Mouse (Mus musculus): Measurements from ENCODE around the gene Arrdc2. TPM values are rescaled to one million over a fixed set of nuclear protein-coding genes. Genes with fewer than 3 reads are reported as not detected.
"Not testable (repeated sequence)": the region's sequence is repeated elsewhere in the genome, so short reads cannot be mapped to it uniquely, and the experiment has no call there.

Gene Arrdc2
- total RNA-seq, 2 experiments from 2014 or later = 15.0 to 18.7 TPM

DNA sequence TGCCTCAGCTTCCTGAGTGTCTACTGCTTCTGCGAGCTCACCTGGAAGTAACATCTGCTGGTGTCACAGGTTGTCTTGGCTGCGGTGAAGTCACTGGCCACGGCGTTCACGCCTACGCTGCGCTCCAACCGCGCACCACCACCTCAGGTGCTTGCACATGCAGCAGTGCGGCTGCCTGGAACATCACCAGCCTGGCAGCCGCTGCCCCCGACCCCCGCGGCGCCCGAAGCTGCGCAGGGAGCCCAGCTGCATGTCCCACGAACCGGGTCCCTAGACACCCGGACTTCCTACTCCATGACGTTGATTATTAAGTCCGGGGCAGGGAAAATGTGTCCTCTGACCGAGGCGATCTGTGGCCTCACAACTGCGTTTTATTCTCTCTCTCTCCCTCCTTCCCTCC is 3.0 kb upstream of the Arrdc2 start:
- DNase-seq (ENCODE audit: extremely low spot score in 1 of 2, low spot score in 1 of 2) = no peak

DNA sequence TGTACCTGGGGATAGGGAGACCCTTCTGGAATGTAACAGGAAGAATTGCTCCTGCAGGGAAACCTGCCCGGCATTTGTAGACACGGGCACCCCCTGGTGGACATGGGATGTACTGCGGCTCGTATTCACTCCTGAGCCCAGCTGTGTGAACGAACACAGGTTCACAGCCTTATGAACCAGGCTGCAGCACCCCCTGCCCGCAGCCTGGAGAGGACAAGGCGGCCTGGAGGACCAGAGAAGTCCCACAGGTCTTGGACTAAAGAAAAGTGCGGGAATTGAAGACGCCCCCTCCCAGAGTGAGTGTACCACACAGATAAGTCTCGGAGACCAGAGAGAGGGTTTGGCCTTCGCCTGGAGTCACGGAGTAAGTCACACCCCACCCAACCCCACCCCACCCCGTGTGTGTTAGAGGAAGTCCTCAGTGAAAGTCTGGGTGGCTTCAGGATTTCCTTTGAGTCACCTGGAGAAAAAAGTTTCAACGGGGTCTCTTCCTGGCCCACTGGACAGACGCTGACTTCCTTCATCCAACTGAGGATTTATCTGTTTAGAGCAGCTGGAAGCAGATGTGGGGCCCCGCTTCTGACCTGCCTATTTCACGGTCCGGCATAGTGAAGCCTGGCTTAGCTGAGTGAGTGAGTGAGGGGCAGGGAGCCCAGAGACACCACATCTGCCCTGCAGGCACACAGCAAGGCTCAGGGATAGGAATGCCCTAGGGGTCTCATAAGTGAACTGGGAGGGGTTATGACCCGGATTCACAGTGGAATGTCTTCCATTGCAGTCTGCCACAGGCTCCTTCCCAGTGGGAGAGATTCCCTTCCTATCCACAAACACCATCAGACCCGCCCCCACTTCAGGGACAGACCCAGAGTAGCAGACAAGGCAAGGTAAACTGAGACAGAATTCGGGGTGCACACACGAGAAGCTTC is 1.9 kb upstream of the Arrdc2 start:
- DNase-seq (ENCODE audit: extremely low spot score in 1 of 2, low spot score in 1 of 2) = peak; percentile 96 to 99

DNA sequence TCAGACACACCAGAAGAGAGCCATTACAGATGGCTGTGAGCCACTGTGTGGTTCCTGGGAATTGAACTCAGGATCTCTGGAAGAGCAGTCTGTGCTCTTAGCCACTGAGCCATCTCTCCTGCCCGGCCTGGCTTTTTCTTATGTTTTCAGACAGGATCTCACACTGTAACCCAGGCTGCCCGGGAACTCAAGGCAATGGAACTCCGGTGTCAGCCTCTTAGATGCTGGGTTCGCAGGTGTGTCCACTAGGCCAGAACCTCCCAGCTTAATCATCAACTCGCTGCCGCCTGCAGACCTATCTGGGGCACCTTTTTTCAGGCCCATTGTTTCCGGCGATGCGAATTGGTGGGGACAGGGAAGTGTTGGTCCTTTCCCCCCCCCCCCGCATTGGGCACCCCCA is 1.1 kb upstream of the Arrdc2 start:
- no peak for DNase-seq (ENCODE audit: extremely low spot score in 1 of 2, low spot score in 1 of 2)

DNA sequence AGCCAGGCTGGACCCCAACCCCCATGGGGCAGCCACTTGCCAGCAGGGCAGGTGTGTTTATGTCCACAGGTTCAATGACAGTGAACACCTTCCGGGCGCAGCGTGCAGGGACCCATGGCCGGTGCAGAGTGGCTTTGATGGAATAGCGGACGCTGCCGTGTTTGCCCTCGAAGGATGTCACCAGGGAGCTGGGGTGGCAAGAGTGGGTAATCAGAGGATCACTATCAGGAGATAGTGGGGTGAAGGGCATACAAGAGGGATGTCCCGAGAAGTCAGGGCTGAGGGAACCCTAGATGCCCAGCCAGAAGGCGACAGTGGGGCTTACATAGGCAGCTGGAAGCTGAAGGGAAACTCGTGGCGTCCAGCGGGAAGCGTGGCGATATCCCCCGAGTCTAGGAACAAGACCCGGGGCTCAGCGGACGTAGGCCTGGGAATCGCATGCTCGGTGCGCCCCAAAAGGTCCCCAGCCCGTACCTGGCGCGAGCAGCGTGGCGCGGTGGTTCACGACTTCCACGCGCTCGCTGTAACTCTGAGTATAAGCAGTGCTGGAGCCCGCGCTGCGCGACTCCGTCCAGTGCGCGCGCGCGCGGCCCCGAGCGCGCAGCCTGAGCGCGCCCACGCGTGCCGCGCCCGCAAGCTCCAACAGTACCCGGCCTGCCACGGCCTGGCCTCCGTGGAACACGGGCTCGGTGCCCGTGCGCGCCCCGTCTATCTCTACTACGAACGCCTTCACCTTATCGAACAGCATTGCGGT is 689 bp downstream of the Arrdc2 start:
- peak in 1 of 2 experiments; percentile 27 for DNase-seq (ENCODE audit: extremely low spot score in 1 of 2, low spot score in 1 of 2)

DNA sequence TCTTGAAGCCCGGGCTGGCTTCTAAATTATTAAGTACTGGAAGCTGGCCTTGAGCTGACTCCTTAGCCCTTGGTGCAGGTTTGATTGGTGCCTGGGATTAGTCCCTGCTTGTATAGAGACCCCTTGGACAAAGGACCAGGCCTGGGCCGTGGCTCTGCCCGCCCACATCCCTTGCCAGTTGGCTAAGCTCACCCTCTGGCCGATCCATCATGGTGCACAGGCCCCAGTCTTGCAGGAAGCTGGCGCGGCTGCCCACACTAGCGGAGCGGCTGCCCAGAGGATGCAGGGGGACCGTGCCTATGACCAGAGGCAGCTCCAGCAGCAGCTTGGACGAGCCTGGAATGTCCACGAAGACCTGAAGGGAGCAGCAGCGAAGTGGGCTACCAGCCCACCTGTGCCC is 2.9 kb downstream of the Arrdc2 start:
- no peak for DNase-seq (ENCODE audit: extremely low spot score in 1 of 2, low spot score in 1 of 2)

DNA sequence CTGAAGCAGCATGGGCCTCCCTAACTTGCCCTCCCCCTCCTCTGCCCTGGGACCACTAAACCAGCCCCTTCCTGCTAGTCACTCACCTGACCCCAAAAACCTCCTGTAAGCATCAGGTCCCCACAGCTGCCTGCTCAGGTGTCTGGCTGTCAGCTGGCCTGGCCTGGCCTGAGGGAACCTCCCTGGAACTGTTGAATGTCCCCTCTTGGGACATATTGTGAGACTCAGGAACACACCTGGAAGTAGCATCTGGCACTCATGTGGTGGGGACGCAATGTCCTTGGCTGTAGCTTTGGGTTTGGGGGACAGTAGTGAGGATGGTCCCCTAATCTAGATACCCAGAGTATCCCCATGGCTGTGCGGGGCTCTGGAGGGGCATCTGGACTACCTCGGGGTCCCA is 5.4 kb downstream of the Arrdc2 start:
- DNase-seq (ENCODE audit: extremely low spot score in 1 of 2, low spot score in 1 of 2) = no peak

DNA sequence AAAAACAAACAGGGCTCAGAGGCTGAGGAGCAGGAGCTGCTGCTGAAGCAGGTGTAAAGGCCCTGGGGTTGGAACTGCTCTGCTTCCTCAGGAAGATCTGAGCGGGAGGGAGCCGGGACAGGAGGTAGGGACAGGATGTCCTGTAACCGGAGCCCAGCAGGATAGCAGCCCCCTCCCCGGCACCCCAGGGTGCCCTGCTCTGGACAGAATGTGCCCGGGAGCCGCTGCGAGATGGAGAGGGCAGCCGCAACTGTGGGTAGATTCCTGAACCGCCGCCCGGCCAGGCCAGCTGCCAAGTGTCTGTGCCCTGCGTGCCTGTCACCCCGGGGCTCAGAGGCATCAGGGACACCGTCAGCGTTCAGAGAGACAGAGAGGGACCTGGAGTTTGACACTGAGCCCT is 6.0 kb downstream of the Arrdc2 start:
- DNase-seq (ENCODE audit: extremely low spot score in 1 of 2, low spot score in 1 of 2) = peak in 1 of 2 experiments; percentile 40

DNA sequence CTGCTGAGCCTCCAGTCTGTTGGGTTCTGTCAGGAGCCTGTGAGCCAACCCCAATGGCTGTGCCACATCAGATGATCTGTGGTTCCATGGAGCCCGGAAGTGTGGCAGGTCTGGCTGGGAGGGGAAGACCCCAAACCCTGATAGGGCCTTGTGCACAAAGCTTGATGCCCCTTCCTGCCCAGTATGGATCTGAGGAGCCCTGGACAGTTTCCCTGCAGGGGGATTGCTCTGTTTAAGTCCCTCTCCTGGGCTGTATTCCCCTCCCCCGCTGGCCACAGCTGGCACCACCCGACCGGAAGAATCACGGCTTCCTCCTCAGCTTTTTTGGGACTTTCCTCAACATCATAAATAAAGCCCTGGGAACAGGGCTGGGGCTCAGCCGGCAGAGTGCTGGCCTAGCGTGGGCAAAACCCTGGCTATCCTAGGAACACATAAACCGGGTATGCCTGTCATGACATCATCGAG is 6.5 kb downstream of the Arrdc2 start:
- DNase-seq (ENCODE audit: extremely low spot score in 1 of 2, low spot score in 1 of 2) = no peak

DNA sequence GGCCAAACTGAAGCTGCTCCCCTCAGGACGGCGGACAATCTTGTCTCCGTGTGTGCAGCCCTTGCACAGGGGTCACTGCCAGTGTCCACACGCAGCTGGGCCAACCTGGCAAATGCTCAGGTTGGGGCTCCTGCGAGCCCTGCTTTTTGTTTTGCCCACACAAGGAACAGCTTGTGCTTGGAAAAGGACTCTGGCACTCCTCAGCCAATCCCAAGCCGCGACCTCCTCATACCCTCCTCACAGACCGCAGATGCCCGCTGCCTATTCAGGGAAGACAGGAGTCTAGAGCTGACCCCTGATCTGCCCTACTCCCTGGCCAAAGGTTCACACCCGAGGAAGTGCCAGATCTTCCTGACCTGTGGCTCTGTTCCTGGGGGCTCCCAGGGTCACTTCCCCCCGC is 7.1 kb downstream of the Arrdc2 start:
- no peak for DNase-seq (ENCODE audit: extremely low spot score in 1 of 2, low spot score in 1 of 2)

DNA sequence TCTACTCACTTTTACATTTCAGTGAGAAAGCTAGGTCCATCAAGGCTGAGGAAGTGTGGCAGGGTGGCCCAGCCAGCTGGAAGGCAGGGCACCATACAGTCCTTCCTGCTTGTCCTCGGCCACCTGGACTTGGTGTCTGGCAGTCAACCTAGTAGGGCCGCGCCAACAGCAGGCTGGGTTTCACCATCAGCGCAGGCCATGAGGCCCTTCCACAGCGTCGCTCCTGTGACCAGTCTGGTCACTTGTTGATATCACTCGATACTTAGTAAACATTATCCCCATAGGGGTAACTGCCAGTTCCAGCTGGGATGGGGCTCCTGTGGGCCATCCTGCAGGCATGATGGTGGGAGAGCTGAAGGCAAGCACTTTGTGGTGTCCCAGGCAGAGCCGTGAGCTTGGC is 8.0 kb downstream of the Arrdc2 start:
- DNase-seq (ENCODE audit: extremely low spot score in 1 of 2, low spot score in 1 of 2) = no peak

DNA sequence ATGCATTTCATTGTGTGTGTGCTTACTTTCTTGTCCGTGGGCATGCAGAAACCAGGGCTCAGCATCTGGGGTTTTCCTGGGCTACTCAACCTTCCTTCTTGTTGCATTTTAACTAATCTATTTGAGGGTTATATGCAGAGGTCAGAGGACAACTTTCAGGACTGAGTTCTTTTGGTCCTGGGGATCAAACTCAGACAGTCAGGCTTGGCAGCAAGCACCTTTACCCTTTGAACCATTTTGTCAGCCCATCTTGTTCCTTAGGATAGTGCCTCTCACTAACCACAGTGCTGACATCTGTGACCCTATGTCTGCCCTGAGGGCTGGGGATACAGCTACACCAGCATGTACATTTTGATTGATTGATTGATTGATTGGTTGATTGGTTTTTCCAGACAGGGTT is 11.7 kb downstream of the Arrdc2 start:
- no peak for DNase-seq (ENCODE audit: extremely low spot score in 1 of 2, low spot score in 1 of 2)

DNA sequence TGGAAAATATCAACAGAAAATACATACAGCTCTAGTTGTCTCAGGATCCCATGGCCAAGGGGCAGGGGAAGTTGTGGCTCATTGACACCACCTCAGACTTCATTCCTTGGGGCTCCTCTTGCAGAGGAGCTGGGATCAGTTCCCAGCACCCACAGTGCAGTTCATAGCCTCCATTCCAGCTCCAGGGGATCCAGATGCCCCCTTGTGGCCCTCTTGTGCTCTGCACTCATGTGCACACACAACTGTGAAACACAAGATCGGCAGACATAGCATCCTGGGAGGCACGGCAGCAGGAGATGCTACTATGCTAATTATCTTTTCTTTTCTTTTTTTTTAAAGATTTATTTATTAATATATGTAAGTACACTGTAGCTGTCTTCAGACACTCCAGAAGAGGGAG is 12.5 kb downstream of the Arrdc2 start:
- no peak for DNase-seq (ENCODE audit: extremely low spot score in 1 of 2, low spot score in 1 of 2)

DNA sequence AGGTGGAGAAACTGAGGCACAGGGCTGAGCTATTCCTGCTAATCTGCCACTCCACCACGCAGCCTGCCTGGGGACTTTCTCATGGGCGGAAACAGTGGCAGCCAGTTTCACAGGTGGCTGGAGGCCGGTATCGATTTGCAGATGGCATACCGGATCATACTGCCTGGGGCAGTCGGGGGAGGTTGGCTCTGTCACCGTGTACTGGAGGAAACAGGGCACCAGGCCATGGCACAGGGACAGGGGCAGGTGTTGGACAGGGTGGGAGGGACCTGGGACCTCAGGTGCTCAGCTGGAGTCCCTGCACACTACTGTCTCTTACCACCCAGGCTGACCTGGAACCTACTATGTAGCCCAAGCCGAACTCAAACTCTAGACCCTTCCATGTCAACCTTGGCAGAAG is 13.7 kb downstream of the Arrdc2 start:
- DNase-seq (ENCODE audit: extremely low spot score in 1 of 2, low spot score in 1 of 2) = no peak

DNA sequence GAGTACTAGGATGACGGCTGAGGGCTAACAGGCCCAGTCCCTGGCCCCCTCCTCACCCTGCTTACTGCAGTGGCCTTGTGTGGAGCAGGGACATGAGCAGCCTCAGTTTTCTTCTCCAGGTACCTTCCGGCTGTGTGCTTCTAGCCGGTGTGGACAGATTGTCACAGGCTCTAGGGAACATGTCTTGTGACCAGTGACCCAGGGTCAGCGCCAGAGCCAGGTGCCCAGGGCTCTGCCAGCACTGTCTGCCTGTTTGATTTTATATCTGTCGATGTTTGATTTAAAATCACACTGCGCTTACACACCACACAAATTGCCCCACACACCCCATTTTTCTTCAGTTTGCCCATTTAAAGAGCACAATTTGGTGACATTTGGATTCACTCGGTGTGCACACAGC is 15.7 kb downstream of the Arrdc2 start:
- DNase-seq (ENCODE audit: extremely low spot score in 1 of 2, low spot score in 1 of 2) = no peak

DNA sequence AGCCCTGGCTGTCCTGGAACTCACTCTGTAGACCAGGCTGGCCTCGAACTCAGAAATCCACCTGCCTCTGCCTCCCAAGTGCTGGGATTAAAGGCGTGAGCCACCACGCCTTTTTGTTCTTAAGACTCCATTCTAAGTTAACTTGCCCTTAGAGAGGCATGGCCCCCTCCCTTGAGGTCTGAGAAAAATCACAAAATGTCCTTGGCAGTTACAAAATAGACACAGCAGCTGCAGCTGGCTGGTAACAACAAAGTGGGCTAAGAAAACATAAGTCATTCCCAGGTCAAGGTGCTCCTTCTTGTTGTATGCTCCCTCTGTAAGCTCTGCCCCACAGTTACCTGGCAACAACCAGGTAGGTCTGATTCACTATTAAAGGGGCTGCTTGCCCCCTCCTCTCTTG is 16.9 kb downstream of the Arrdc2 start:
- DNase-seq (ENCODE audit: extremely low spot score in 1 of 2, low spot score in 1 of 2) = not testable (repeated sequence)

DNA sequence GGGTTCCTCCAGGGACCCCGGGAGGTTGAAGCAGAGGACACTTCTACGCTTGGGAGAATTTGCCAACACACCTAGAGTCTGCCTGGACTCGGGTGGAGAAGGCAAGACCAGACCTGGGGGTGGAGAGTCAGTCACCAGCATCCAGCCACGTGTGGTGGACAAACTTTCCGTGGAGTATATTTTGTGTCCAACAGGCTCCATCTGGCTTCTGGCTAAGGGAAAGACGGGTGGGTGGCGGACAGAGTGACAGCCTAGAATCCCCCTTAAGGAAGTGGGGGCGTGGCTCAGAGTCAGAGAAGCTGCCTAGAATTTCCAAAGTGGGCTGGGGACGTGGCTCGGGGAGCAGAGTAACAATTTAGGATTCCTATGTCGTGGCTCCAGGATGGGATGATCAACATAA is 17.5 kb downstream of the Arrdc2 start:
- DNase-seq (ENCODE audit: extremely low spot score in 1 of 2, low spot score in 1 of 2) = no peak

DNA sequence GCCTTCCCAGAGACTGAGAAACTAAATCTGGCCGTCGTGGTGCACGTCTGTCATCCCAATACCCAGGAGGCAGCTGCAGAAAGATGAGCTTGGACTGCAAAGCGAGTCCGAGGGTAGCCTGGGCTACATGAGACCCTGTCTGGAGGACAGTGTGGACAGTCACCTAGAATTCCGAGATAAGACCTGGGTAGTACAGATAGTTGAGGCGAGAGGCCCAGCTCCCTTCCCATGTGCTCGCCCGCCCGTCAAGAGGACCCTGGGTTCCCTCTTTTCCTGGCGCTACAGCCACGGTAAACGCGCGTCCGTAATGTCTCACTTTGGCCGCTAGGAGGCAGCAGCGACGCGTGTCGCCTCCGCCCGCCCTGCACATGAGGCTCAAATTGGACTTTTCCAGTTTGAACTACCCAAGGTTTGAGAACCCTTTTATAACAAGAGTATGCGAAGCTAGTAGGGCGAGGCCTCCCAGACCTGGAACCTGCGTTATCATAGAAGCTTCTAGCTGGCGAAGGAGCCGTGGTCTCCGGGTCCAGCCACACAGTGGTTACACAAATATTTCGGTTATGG is 18.0 kb downstream of the Arrdc2 start:
- peak in 1 of 2 experiments; percentile 73 for DNase-seq (ENCODE audit: extremely low spot score in 1 of 2, low spot score in 1 of 2)

DNA sequence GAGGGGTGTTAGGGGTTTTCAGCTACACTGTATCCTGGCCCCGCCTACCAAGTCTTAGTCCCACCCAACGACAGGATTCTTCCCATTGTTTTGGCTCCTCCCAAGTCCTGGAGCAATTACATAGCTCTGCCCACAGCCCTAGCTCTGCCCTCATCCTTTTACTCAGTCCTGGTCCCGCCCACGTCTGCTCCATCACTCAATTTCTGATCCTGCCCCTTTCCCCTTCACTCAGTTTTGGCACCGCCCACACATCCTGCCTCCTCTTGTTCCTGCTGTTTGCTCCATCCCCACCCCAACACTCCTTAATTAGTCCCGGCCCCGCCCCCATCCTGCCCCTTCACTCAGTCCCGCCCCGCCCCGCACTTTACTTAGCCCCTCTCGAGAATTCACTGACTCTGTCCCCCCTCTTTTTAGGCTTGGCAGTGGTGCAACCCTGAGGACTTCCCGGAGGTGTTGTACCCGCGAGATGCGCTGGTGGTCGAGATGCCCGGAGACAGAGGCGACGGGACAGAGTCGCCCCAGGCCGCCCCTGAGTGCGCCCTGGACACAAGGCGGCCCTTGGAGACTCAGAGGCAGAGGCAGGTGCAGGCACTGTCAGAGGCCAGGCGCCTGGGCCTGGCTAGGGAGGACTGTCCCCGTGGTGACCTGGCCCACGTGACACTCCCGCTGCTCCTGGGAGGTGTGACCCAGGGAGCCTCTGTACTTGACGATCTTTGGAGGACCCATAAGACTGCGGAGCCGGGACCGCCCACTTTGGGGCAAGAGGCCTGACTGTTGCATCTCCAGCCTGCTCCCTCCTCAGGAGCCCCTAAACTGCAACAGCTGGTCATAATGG is 19.2 kb downstream of the Arrdc2 start:
- DNase-seq (ENCODE audit: extremely low spot score in 1 of 2, low spot score in 1 of 2) = no peak

DNA sequence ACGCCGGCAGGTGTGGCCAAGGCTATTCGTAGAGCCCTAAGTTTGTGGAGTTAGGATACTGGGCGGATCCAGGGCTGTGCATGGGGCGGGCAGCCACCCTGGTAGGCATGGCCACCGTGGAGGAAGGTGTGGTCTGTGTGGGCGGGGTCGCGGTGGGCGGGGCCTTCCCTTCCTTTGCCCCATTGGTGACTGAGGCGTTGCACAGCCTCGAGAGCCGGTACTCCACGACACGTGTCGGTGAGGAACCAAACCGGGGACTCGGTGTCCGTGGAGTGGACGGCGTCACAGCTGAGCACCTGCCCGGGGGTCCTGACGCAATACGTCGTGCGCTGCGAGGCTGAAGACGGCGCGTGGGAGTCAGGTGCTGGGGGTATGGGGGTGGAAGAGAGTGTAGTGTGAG is 22.8 kb downstream of the Arrdc2 start:
- no peak for DNase-seq (ENCODE audit: extremely low spot score in 1 of 2, low spot score in 1 of 2)

DNA sequence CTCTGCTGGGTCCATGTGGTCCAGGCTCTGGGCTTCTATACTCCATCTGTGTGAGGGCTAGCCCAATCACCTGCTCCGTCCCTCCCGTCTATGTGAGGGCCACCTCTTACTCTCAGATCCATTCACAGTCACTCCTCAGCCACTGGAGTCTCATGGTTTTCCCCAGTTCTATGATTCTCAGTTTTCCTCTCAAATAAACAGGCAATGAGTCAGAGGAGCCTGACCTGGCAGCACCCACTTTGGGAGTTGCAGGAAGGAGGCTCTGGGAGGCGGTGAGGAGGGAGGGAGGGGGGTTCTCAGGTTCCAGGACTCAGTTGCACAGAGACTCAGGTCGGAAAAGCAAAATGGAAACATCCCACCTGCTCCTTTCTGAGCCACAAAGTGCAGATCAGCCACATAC is 26.6 kb downstream of the Arrdc2 start:
- no peak for DNase-seq (ENCODE audit: extremely low spot score in 1 of 2, low spot score in 1 of 2)

All from layer of hippocampus, postnatal 25 days (tissue).